Mouse (Mus musculus) cerebellum, postnatal 10 days (tissue): ENCODE data around the gene Slc51b.
A peak's percentile ranks its signal among the peaks of the same experiment; 100 is the strongest.

Experiments
- DNase-seq, 2 experiments: peaks; one replicate each; pipeline ENCODE4 v3.0.0; 2021; ENCODE audit warnings: mixed read lengths in 2 of 2

Gene Slc51b

GRCm38 (mm10) chr9:65407861-65408260, 14.9 kb downstream of the Slc51b start:
- DNase-seq: no peak

DNA sequence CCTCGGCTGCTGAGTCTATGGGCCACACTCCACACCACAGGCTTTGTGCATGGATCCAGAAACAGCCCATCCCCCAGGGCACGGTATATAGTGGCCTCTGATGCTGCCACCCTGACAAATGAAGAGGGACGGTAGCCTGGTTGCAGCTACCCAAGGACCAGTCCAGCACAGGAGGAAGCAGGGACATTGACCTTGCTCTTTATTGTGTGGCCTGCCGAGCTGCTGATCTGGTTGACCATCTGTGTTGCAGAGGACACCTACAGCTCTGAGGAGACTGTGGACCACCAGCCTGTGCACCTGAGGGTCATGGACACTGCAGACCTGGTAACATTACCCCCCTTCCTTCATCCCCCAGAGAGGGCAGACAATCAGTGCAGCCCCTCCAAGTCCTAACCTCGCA, 15.4 kb downstream of the Slc51b start:
- DNase-seq: no peak

GRCm38 (mm10) chr9:65405184-65405449, 17.6 kb downstream of the Slc51b start:
- DNase-seq: no peak

DNA sequence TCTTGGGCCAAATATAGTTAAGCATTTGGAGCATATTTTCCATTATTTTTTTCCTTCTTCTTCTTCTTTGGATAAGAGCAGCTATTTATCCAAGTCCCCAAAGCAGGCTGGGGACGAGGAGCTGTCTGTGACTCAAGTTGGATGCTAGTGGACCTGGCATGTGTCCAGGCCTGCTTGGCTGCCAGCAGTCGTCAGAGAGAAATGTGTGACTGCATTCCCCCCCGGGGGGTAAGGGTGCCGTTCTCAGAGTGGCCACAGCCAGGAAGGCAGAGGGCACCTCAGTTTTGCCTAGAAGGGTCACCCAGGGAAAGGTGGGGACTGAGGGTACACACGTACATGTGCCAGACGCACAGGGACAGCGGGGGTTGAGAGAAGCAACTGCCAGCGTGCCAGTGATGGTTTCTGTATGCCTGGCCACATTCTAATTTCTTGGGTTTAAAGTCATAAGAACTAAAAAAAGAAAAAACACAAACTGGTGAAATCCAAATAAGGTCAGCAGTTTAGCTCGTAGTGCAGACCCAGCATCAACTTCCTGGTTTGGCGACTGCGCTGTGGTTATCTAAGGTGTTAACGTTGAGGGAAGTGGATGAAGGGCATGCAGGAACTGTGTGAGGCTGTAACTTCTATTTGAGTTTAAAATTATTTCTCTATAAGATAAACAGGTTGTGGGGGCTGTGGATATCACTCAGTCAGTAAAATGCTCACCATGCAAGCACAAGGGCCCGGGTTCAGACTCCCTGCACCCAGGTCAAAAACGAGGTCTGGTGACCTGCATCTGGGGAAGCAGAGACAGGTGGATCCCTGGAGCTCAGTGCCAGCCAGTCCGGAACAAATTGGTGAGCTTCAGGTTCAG, 18.2 kb downstream of the Slc51b start:
- peak; percentile 88 to 89 for DNase-seq

DNA sequence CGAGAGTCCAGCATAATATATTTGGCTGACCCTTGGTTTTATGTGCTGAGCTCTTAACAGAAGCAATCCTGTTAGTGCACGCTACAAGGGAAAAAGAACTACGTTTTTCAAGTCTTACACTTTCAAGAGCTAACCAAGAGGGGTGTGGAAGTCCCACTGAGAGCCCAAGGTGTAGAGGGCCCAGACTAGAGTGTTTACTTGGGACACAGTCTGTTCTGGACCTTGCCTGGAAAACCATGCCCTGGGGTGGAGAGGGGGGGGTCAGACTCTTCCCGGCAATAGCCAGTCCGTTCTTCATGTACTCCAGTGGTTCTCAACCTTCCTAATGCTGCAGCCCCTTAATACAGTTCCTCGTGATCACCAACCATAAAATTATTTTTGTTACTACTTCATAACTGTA, 22.8 kb downstream of the Slc51b start:
- DNase-seq: no peak

DNA sequence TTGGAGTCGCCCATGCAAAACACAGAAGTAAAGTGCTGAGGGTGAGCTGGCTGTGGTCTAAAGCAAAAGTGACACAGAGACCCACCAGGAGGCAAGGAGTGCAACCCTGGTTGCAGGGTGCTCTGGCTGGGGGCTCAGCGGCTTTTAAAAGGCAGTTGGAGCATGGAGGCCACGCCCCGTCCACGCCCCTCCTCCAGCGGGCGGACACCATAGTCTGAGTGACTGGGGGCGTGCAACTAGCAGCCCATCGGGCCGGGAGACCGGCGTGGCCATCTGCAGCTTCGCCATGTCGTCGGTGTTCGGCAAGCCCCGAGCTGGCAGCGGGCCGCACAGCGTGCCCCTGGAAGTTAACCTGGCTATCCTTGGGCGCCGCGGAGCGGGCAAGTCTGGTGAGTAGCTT, 24.5 kb downstream of the Slc51b start, which contains the start of gene Rasl12:
TSS of gene Rasl12 (plus strand) at position 228 of the 400 bp plus-strand sequence.
- DNase-seq: peak; percentile 86 to 91

DNA sequence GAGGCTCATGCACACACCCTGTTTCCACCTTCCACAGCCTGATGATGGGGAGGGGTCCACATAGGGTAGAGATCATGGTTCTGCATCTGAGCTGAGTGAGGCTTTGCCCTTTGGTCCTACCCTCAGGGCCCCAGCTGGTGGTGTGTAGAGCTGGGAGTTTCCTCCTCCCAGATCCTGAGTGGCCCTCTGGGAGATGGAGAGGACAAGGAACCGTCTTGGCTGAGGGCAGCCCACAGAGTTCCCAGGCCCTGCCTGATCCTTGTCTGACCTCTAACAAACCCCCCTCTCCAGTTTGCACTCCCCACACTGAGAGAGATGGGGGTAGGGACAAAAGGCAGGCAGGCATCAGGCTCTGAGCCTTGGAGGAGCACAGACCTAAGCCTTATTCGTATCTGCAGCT, 28.4 kb downstream of the Slc51b start:
- no peak for DNase-seq

GRCm38 (mm10) chr9:65393606-65394005, 29.1 kb downstream of the Slc51b start:
- DNase-seq: no peak

DNA sequence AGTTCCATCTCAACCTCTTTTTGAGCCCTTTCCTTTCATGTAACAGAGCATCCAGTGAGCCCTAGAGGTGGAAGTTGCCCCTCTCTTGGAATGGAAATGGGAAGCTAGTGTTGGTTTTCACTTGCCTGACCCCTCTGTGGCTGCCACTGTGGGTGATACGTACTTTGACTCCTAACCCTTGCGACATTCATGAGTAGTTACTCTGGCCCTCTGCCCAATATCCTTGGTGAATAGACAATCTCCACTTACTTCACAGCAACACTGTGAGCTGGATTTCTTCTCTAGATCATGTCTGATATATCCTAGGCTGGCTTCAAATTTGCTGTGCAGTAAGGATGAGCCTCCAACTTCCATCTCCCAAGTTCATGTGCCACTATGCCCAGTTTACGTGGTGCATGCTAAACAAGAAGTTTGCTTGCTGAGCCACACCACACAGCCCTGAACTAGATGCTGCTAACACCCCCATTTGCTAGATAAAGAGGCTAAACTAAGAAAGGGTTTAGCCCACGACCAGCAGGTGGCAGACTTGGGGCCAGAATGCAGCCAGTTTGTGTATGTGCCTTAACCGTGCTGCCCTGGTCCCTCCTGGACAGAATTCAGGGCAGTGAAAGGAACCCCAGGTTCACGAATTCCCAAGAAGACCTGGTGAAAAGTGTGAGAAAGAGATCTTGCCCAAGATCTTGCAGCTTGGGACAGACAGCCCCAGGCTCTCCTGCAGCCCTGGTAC, 30.0 kb downstream of the Slc51b start:
- DNase-seq: peak; percentile 85

DNA sequence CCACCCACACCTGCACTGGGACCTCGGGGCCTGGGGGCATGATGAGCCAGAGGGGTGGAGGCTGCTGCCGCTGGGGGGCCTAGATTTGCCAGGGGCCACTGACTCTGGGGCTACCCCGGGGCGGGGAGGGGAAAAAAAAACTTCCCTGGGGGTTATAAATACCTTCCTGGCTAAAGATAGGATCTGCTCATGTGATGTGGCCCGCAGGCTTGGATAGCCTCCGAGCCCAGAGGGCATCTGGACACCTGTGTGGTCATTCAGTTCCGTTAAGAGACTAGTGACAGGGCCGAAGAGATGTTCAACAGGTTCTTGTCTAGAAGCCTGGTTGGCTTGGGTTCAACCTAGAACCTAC, 31.2 kb downstream of the Slc51b start, which contains the start of gene Kbtbd13:
TSS of gene Kbtbd13 (minus strand) at position 40 of the 352 bp plus-strand sequence.
- no peak for DNase-seq

DNA sequence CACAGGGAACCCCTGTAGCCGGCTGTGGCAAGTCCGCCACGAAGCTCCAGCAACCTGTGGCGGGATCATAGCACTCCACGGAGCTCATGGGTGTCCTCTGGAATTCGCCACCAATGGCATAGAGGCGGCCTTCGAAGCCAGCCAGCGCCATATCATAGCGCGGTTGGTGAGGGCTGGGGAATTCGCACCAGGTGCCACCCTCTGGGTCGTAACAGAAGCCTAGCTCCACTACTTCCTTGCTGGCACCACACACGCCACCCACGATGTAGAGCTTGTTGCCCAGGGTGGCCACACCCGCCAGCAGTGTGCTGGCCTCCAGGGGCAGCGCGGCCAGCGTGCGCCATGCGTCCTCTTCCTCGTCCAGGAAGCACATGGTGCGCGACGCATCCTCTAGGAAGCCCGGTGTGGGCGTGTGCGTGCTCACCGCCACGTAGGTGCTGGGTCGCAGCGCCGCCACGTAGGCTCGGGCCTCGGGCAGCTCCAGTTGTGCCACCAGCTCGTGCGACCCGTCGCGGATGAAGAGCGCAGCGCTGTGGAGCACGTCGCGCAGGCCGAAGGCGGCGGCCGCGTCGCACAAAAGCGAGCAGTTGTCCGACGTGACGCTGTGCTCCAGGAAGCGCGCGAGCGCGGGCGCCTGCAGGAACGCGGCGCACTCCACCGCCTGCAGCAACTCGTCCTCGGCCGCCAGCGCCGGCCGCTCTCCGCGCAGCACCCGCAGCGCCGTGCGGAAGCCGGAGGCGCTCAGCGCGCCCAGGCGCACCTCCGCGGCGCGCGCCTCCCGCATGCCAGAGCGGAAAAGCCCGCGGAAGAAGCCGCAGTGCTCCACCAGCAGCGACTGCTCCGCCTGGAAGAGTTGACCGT, 31.8 kb downstream of the Slc51b start:
- DNase-seq: no peak

GRCm38 (mm10) chr9:65386373-65387140, 36.2 kb downstream of the Slc51b start:
- no peak for DNase-seq

GRCm38 (mm10) chr9:65384276-65384675, 38.5 kb downstream of the Slc51b start:
- peak; percentile 71 to 73 for DNase-seq

GRCm38 (mm10) chr9:65382751-65383097, 40.0 kb downstream of the Slc51b start:
- peak; percentile 51 to 54 for DNase-seq

DNA sequence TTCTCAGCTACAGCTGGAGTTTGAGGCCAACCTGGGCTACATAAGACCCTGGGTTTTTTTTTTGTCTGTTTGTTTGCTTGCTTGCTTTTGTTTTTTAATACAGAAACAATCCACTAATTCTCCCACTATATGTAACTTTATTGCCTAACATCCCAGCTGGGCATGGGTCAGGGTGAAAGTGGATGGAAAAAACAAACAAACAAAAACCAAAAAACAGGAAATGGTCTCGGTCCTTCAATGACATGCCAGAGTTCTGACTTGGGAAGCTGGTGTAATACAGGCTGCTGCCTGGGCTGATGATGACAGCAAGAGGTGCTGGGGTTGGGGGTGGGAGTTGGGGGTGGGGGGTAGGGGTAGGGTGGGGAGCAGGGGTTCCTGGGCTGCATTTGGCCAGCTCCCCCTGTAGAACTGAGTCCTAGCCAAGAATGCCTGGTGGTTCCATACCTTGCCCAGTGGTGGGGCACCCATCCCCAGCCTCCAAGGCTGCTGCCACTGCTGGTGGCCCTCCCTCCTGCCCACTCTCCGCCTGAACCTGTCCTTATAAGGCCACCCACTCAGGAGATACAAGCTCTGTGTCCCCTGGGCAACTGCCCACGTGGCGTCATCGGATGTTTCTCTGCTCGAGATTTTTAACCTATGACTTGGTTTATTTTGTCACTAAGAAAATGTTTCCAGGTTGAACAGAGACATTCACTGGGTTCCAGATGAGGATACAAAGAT, 40.6 kb downstream of the Slc51b start:
- DNase-seq: no peak

DNA sequence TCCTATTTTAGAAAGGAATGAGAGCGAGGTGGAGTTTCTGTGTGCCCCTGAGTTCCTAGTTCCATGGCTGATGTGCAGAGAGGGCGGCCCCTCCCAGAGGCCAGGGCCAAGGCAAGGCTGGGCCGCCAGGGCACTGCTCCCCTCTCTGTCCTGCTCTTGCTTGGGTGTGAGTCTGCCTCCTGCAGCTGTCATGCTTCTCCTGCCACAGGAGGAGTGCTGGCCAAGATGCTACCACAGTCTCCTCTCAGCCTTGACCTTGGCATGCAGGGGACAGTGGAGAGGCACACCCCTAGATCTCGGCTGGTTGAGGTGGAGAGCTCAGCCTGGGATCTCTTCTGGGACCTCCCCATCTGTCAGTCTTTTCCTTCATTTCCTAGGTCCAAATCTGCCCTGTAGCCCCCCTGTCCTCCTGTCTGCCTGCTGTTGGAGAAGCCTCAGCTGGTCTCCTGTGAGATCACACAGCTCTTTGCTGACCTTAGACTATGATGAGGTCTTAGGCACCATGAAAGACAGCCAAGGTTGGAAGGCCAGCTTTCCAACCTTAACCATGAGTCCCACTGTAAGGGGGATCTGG, 41.7 kb downstream of the Slc51b start:
- no peak for DNase-seq

DNA sequence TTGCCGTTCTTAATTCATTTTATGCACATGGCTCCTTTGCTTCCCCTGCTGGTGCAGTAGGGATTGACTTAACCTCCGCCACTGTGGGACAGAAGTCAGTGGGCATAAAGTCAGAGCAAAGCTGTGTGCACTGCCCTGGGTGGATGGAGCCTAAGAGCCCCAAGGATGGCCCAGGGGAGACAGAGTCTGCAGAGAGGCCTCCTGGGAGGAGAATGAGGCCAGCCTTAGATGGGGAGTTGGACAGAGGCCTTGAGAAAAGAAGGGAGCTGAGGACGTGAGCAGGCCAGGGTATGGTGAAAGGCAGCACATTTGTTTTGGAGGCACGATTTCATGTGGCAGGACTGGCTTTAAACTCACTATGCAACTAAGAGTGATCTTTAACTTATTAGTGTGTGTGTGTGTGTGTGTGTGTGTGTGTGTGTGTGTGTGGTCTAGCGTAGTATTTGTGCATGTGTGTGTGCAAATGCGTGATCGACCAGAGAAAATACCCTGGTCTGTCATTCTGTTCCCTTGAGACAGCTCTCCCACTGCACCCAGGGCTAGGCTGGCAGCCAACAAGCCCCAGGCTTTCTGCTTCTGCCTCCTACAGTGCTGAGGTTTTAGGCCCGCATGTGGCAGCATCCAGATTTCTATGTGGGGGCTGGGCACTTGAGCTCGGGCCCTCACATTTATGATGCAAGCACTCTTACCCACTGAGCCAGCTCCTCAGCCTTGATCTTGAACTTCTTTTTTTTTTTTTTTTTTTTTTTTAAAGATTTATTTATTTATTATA, 47.4 kb downstream of the Slc51b start:
- DNase-seq: no peak

DNA sequence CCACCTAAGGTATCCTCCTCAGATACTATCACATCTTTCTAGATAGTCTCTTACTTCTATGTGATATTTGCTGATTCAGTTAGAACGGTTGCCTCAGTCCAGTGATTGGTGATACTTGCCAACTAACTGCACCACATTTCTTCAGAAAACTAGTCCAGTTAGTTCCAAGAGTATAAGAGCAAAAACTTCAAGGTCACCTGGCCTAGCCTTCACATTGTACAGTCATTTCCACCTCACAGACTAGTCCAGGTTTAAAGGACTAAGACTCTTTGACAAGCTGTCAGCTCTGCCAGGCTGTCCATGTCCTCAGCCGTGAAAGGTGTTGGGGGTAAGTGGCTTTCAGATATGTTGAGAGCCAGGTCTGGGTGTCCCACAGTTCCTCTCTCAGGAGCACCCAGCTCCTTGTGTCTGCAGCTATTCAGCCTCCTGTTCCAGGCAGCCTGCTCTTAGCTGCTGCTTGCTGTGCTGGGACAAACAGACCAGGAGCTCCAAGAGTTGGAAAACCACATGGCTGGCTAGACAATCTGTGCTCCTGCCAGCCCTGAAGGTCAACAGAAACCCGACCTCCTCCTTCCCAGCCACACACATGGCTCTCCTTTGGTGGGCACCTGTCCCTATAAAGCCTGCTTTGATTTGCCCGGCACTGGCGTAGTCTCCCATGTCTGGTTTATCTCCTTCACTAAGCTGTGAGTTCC, 48.1 kb downstream of the Slc51b start:
- DNase-seq: no peak

- peak; percentile 70 to 74 for DNase-seq
Measured at GRCm38 (mm10) chr9:65372449-65372848, 50.3 kb downstream of the Slc51b start.

DNA sequence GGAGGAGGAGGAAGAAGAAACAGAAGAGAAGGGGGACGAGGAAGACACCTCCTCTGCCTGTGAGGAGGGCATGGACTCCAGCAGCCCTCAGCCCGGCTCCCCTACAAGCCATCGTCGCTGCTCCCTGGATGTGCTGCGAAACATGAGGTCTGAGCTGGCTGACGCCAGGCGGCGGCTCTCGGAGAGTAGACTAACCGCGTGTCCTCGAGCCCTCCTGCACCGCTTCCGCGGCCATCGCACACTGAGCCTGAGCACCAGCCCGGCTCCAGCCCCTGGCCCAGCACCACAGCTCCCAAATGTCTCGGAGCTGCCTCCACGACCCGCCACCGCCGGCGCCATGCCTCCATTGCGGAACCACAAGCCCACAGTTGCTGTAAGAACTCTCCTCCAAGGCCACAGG, 51.0 kb downstream of the Slc51b start:
- DNase-seq: no peak
